Mouse (Mus musculus) midbrain, embryonic 15.5 days (tissue): ENCODE measurements around the gene Slx4. TPM values are rescaled to one million over a fixed set of nuclear protein-coding genes. Genes with fewer than 3 reads are reported as not detected.

Experiments used
- ATAC-seq: fragments of 200-750 bp; cut with Nextera tagmentation; replicated peaks from 2 replicates; pipeline ENCODE4 v1.8.0; 2017; ENCODE audit warnings: moderate TSS enrichment
- H3K27ac ChIP-seq: fragments of 300-500 bp; sonication (generic); 2 replicates; pipeline ENCODE4 v1.5.1; 2015; ENCODE audit warnings: mild to moderate bottlenecking, inconsistent platforms
- H3K27me3 ChIP-seq: fragments of 300-500 bp; sonication (generic); replicated peaks from 2 replicates; pipeline ENCODE4 v1.6.1; 2015; ENCODE audit warnings: inconsistent platforms
- H3K36me3 ChIP-seq: fragments of 300-500 bp; sonication (generic); replicated peaks from 2 replicates; pipeline ENCODE4 v1.6.1; 2015; ENCODE audit warnings: inconsistent platforms
- H3K4me1 ChIP-seq: fragments of 300-500 bp; sonication (generic); 2 replicates; pipeline ENCODE4 v1.6.1; 2015; ENCODE audit warnings: inconsistent platforms
- H3K4me2 ChIP-seq: fragments of 300-500 bp; sonication (generic); 2 replicates; pipeline ENCODE4 v1.6.1; 2015; ENCODE audit warnings: inconsistent platforms, mild to moderate bottlenecking, moderate library complexity
- H3K4me3 ChIP-seq: fragments of 300-500 bp; sonication (generic); 2 replicates; pipeline ENCODE4 v1.5.1; 2015; ENCODE audit warnings: mild to moderate bottlenecking, inconsistent platforms
- H3K9ac ChIP-seq: fragments of 300-500 bp; sonication (generic); 2 replicates; pipeline ENCODE4 v1.6.1; 2015; ENCODE audit warnings: mild to moderate bottlenecking, inconsistent platforms
- H3K9me3 ChIP-seq: fragments of 300-500 bp; sonication (generic); 2 replicates; pipeline ENCODE4 v1.6.1; 2016; ENCODE audit warnings: inconsistent platforms
- WGBS: fragments of 180-500 bp; shearing (Covaris S2); methylation state at CpG from one replicate; pipeline ENCODE4 v1.1.7; 2015; ENCODE audit warnings: mixed read lengths; 5-methylcytosine and 5-hydroxymethylcytosine counted together
- polyA plus RNA-seq: library from polyadenylated mRNA; unstranded; fragments of >200 nt; fragmentation: Nextera tagmentation; extraction: Ambion mirVana; gene quantifications from 2 replicates; pipeline ENCODE4 v1.2.1, GENCODE M21; 2015

The Slx4 gene
- polyA plus RNA-seq, 1 experiment from 2014 or later = 33.9 TPM

- Histone ChIP-seq H3K4me1 (no peaks in the 10 kb centered on the region), H3K36me3 (peaks cover 47% of the 10 kb centered on the region), H3K9ac (no peak overlapping the region), H3K4me2 (no peak overlapping the region), H3K9me3 (no peaks in the 10 kb centered on the region), H3K27me3 (no peaks in the 10 kb centered on the region), H3K27ac (no peak overlapping the region), H3K4me3 (no peak overlapping the region)
- 94% methylated on average over 6 of the region's 6 CpGs for WGBS
- ATAC-seq = no peak
Observed at GRCm38 (mm10) chr16:3933536-3933935, 70.0 kb downstream of the Slx4 start.

- peaks cover 60% of the 10 kb centered on the region for H3K36me3 ChIP-seq
- 74% methylated on average over 7 of the region's 7 CpGs for WGBS
Observed at GRCm38 (mm10) chr16:3929151-3929550, 74.4 kb downstream of the Slx4 start.

More at GRCm38 (mm10) chr16:3929151-3929550, 74.4 kb downstream of the Slx4 start:
- Histone ChIP-seq H3K9ac (no peak overlapping the region), H3K9me3 (no peaks in the 10 kb centered on the region), H3K27ac (no peak overlapping the region), H3K4me1 (no peaks in the 10 kb centered on the region), H3K4me2 (no peak overlapping the region), H3K27me3 (no peaks in the 10 kb centered on the region), H3K4me3 (no peak overlapping the region)
- ATAC-seq = no peak

Other genes starting within 250 kb of the Slx4 start
- gene Olfr15, start 172.9 kb downstream of the Slx4 start, polyA plus RNA-seq = not detected in 2 replicates
- gene Zfp174, start 156.5 kb downstream of the Slx4 start, polyA plus RNA-seq = 3.0 and 3.6 TPM in 2 replicates
- 106 and 107 TPM in 2 replicates for gene Naa60, start 131.4 kb downstream of the Slx4 start, polyA plus RNA-seq
- 19.0 and 19.2 TPM in 2 replicates for gene Zfp597, start 119.2 kb downstream of the Slx4 start, polyA plus RNA-seq
- gene Gm20695, start 119.1 kb downstream of the Slx4 start, polyA plus RNA-seq = 1.0 and 2.9 TPM in 2 replicates
- 13.6 and 15.0 TPM in 2 replicates for gene 1700037C18Rik, start 95.1 kb downstream of the Slx4 start, polyA plus RNA-seq
- gene Cluap1, start 95.0 kb downstream of the Slx4 start, polyA plus RNA-seq = 37.1 and 39.5 TPM in 2 replicates
- 1.0 TPM in 2 replicates for gene Nlrc3, start 27.1 kb downstream of the Slx4 start, polyA plus RNA-seq
- 6.9 and 8.6 TPM in 2 replicates for gene Dnase1, start 33.2 kb upstream of the Slx4 start, polyA plus RNA-seq
- 49.1 and 54.3 TPM in 2 replicates for gene Trap1, start 74.1 kb upstream of the Slx4 start, polyA plus RNA-seq
- 40.9 and 41.4 TPM in 2 replicates for gene Crebbp, start 210.2 kb upstream of the Slx4 start, polyA plus RNA-seq